Mouse (Mus musculus): ENCODE measurements at regions not wholly inside any gene's neighbourhood (a gene's known extent, or its start where the extent isn't known, plus 50 kb on each side); places are given as distances from the start of the nearest gene placed in this dataset.
"Not testable (repeated sequence)": the region's sequence is repeated elsewhere in the genome, so short reads cannot be mapped to it uniquely, and the experiment has no call there.

DNA sequence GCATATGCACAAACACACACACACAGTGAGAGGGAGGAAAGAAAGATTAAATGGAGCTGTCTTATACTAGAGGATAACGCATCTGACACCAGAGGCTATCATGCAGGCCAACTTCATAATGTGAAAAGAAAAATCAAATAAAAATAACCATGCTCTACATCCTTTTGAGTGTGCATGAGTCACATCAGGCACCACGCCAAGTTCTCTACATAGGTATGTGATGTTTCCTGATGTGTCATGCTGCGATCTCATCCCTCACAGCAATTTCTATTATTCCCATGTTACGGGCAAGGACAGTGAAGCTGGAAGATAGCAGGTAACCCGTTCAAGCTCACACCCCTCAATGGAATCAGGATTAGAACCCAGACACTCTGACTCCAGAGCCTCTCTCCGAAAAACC, 346.4 kb upstream of the Rgma start:
- DNase-seq (ENCODE audit: low spot score) = peak; percentile 50

DNA sequence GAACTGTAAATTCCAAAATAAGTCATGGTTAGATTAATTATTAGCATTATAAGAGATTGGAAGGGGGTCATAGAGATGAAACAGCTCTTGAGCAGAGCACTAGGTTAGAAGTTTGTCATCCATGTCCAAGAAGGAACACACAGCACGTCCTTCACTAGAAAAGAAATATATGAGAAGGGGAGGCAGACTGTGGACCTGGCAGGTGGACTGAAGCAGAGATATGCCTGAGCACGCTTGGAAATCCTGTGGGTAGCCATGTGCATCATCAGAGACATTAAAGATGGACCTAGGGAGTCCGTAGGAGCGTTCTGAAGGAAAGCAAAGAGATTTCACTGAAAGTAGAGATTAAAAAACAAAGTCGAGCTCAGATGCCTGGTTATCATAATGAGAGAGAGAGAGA, 343.9 kb upstream of the Rgma start:
- no peak for DNase-seq (ENCODE audit: low spot score)

DNA sequence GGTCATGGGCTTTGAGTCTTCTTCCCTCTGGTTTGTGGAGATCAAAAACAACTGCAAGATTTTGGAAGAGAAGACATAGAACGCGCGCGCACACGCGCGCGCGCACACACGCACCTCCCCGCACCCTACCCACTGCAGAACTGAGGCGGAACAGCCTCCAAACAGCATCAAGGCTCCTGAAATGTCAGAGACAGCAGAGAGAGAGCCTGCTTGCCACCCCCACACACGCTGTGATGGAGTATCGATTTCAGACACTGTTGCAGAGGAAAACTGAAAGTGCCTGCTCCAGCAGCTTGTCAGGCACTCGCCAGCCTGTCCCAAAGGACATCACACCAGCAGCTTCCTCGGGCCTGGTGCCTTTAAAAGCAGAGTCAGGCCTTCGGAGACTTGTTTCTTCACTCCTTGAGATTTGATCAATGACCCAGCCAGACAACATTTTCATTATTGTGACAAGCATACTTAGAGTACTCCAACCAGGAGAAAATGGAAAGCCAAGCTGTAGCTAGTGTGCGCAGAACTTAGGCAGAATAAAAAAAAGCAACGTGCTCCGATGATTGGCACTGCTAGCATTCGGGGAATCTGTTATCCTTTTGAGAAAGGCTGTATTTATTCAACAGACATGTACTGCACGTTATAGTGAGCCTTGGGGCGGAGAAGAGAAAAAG, 342.9 kb upstream of the Rgma start:
- no peak for DNase-seq (ENCODE audit: low spot score)

DNA sequence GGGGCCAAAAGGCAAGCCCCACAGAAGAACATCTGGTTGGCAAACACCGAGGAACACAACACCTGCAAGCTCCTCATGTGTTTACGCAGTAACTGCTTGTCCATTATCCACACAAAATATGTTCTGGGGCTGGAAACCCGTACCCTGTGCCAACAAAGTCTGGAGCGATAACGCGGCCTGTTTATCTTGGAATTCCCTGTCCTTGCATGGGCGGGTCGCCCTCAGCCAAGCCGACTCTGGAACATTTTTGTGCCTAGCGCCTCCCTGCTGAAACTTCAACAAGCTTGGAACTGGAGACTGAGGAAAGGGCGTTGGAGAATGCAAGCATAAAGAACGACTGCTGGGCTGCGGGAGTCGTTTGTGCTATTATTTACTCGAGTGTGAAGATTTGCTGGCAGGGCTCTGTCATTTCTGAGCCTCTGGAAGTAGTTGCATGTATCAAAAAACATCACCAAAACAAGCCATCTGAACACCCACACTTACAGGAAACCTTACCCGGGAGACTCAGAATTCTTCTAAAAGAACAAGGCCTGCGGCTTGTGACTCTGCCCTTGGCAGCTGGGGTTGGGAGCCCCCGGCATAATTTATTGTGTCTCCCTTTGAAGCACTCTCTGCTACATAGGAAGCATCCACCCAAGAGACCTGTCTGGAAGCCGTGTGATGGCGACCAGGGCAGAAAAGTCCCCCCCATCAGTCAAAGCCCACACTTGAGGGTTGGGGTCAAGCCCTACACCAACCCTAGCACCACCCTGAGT, 338.3 kb upstream of the Rgma start:
- DNase-seq (ENCODE audit: low spot score) = peak; percentile 71

DNA sequence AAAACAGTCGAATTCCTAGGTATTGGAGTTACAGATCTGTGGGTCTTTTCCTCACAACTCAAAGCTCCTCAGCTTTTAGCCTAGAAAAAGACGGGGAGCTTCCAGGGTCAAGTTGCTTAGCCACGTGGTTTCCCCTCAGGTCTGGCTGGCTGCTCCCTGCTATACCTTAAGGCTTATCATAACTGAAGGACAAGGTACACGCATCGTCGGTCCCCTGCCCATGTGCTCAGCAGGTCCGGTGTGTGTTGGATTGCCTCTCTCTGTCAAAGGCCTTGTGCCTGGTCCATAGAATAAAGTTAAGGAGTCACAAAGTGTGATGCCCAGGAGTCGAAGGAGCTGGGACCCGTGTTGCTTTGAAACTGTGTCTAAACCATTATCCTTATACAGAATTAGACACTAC, 337.7 kb upstream of the Rgma start:
- no peak for DNase-seq (ENCODE audit: low spot score)

DNA sequence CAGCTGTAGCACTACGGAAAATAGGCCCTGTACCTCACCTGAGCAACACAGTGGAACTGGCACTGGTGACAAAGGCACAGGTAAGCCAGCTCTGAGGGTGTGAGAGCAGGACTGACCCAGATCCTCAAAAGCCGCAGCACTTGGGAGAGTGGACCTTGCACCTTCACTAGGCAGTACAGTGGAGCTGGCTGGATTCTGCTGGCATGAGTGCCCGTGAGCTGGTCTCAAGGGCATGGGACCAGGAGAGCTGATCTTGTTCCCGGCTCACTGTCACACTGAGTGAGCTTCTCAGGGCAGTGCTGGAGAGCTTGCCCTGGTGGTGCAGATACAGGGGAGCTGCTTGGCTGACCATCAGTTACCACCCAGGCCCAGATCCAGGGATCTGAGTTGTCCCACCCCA, 335.4 kb upstream of the Rgma start:
- DNase-seq (ENCODE audit: low spot score) = no peak

DNA sequence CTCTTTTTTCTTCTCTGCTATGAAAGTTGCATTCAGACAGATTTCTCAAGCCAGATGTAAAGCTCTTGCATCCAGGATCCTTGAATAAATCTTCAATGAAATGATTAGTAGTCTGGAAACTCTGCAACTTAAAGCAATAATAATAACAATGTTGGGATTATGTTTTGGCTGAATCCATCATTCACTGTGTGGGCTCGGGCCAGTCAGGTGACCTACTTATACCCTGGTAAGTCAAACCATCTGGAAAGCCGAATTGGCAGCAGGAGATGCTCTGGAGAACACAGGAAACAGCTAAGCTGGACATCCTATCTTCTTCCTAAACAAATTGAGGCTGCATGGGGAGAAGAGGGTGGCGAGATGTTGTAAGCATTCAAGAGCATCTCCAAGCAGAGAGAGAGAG, 331.0 kb upstream of the Rgma start:
- no peak for DNase-seq (ENCODE audit: low spot score)

DNA sequence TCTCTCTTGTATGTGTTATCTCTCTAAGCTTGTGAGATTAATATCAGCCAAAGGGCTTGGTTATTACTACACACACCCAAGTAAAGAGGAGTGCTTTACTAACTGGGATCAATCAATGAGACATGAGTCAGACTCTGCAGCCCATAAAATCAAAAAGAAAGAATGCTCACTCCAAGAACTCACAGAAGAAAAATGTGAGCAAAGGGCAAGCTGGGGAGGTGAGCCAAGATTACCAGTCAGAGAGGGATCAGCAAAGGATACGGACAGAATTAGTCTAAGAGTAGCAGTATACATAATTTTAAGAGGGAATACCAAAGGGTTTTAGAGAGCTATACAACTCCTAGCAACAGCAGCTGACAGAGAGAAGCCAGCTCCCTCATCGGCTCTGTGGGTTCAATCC, 319.4 kb upstream of the Rgma start:
- no peak for DNase-seq (ENCODE audit: low spot score)

DNA sequence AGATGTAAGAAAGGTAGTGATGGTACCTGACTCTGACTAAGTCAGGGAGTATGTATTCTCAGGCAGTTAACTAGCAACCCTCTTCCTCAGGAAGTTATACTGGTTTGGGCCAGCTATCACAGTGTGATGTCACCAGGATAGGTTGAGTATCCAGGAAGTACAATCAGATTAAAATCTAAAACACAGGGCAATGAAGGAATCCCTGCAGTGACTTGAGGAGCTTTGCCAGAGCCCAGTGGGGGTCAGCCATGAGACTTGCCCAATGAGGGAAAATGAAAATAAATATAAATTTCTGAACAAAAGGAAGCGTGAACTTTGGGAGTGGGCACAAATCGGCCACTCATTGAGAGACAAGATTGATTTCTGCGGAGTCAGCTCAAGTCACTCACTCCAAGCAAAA, 311.8 kb upstream of the Rgma start:
- DNase-seq (ENCODE audit: low spot score) = no peak

DNA sequence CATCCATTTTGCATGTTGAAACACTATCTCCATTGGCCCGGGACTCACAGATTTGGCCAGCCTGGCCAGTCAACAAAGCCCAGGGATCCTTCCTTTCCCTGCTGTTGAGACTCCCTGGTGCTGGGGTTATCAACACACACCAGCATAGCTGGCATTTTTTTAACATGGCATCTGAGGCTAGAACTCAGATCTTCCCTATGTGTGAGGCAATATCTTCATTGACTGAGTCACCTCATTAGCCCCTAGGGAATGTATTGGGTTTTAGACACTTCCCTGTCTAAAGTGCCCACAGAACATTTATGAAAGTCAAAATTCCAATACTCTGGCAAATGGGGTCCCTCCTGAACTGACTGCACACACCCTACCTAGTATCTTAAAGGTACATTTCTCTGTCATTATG, 306.8 kb upstream of the Rgma start:
- DNase-seq (ENCODE audit: low spot score) = no peak

DNA sequence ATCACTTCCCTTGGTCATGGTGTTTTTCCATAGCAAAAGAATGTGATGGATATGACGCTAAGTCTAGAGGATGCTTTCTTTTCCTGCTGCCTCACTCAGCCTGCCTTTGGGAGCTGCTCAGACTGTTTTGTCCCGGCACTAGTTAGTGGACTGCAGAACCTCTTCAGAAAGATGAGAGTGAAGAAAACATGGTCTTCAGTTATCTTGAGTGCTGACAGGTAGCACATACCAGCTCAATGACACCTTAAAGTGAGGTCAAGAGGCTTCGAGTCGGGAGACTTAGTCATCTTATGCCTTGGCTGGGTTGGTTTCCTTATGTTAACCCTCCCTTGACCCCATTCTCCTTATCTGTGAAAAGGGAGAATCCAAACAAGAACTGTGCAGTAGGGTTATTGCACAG, 306.0 kb upstream of the Rgma start:
- no peak for DNase-seq (ENCODE audit: low spot score)

DNA sequence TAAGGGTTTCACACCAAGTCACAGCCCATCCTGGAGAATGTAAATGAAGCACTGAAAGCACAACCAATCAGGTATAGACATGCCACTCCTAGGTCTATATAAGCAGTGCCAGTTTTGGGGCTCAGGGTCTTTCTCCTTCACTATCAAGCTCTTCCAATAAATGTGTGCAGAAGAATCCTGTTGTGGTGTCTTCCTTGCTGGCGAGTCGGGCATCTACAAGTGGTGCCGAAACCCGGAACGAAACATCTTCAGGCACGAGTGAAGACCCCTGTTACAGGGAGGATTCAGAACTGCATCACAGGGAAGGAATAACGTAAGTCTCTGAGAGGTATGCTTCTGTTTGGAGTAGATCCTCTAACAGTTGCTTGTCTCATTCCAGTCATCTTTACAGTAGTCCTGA, 299.9 kb upstream of the Rgma start:
- not testable (repeated sequence) for DNase-seq (ENCODE audit: low spot score)

DNA sequence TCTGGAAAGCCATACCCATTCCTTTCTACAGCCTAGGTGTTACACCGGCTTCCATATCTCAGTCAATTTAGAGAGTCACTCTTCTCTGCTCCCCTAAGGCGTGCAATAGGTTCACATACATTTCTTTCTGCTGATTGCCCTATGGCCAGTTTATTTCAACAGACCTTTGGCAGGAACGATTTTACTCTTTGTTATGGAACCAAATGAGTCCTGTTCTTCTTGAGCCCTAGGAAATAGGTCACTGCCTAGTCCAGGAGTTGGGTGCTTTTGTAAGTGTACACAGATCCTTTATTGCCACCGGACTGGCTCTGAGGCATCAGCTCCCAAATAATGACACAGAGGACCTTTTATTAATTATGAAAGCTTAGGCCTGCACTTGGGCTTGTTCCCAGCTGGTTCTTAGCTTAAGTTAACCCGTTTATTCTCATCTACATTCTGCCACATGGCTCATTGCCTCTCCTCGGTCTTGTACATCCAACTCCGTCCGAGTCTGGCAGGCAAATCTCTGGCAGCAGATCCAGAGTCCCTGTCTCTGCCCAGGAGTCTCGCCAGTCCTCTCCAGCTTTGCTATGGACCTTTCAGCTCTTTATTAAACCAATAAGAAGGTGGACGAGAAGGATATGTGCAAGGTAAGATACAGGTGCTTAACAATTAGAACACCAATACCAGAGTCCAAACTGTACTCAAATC, 287.7 kb upstream of the Rgma start:
- no peak for DNase-seq (ENCODE audit: low spot score)

DNA sequence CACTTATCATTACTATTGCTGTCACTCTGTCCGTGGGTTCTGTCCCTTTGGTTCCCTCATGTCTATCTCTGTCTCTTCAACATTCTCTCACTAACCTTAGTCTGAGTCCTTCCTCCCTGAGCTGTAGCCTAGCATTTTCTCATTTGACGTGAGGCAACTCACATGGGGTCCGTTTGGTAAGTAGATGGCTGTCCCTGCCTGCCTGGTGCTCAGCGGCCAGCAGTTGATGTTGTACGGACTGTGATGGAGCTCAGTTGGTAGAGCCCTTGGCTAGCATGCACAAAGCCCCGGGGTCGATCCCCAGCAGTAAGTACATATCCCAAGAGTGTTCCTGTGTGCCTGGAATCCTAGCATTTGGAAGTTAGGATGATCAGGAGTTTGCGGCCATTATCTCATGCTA, 287.0 kb upstream of the Rgma start:
- DNase-seq (ENCODE audit: low spot score) = no peak

DNA sequence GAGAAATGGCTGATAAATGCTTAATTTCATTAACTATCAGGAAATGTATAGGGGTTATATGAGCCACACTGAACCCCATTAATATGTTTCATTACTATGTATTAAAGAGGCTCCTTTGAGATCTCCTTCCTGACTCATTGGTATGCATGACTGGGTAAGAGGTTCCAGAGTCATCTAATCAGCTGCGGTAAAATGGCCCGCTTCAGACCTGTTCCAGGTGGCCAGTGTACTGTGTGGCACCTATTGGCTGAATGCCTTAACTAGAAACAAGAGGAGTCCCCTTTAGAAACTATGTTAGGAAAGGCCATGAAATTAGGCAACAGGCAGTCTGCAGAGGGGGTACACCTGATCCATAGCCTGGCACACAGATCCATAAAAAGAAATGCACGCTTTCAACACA, 283.6 kb upstream of the Rgma start:
- DNase-seq (ENCODE audit: low spot score) = no peak

DNA sequence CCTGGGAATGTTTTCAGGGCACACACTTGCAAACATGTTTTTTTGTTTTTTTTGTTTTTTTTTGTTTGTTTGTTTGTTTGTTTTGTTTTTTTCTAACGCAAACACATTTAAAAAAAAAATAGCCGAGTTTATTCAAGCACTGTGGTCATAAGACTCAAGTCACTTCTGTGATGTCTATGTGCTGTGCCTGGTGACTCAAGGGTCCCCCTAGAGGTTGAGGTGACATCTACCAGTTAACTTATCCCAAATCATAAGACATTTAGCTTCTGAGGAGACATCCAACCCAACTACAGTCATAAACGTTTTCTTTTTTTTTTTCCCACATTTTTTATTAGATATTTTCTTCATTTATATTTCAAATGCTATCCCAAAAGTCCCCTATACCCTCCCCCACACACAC, 281.2 kb upstream of the Rgma start:
- DNase-seq (ENCODE audit: low spot score) = no peak

DNA sequence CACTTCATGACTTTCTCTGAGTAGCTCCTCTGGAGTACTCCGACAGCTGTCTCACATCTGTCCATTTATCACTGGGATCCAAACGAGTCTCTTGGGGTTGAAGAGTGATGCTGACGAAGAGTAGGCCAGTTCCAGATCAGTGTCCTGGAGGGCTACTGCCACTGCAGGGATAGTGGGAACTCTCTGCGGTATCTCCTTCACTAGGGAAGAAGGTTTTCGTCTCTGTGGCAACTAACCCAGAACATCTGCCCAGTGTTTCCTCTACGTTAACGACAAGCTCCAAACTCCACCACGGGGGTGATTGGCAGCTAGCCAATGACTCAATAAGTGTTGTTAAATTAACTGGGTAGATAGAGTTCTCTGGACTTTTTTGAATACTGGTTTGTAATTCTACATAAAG, 256.4 kb upstream of the Rgma start:
- DNase-seq (ENCODE audit: low spot score) = peak; percentile 56

DNA sequence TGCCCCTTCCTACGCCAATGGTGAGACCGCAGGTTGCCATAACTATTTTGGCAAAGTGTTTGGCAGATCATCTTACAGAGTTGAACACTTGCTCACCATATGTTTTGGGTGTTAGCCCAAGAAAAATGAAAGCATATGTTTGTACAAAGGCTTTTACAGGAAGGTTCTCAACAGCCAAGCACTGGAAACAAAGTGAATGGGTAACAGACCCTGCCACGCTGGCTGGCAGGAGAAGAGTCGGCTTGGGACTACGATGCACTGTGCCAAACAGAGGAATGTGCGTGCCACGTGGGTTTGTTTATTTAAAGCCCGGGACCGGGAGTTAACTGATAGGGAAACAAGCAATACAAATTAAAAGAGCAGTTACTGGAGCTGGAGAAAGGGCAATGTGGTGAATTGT, 255.0 kb upstream of the Rgma start:
- DNase-seq (ENCODE audit: low spot score) = no peak

DNA sequence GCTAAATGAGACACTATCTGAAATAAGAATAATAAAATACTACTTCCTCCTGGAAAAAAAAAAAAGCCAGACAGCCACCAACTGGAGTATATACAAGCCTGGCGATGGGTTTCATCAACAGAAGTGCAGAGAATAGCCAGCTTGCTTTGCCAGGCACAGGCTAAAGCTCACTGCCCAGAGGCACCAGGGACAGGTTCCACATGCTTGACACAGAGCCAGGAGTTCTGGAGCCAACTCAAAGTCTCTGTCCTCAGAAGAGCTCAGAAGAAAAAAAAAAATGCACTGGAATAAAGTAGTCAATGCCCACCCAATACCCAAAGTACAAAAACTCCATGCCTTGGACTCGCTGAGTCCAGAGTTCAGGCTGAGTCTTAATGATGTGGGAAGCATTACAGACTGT, 250.3 kb upstream of the Rgma start:
- DNase-seq (ENCODE audit: low spot score) = no peak

DNA sequence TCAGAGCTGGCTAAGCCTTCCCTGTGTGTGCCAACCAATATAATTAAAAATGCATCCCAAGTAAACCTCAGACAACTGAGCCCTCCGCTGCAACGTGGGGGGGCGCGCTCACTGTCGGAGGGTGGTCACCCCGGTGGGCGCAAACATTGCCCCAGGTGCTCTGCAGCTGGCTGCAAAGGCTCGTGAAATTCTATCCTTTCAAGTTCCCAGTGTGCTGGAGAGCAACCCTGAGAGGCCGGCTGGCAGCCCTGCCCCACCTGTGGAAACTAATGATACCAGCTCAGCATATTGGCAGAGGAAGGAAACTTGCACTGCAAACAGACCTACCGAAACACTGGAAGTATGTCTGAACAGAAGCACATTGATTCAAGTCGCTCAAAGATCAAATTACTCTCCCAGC, 249.4 kb upstream of the Rgma start:
- DNase-seq (ENCODE audit: low spot score) = no peak

DNA sequence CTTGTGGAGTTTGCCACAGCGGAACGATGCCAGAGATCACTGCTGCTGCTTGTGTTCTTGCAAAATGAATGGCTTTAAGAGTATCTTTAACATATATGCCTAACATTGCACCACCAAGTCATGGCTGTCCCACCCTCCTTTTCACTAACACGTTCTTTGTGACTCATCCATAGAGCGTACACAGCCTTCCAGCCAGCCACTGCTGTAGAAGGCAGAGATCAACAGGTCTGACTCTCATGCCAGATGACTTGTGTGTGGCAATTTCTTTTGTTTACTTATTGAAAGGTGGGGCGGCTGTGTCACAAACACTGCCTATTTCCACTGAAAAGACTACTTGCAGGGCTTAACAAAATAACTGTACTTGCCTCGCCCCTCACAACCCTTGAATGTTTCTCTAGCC, 239.5 kb upstream of the Rgma start:
- DNase-seq (ENCODE audit: low spot score) = peak; percentile 8

DNA sequence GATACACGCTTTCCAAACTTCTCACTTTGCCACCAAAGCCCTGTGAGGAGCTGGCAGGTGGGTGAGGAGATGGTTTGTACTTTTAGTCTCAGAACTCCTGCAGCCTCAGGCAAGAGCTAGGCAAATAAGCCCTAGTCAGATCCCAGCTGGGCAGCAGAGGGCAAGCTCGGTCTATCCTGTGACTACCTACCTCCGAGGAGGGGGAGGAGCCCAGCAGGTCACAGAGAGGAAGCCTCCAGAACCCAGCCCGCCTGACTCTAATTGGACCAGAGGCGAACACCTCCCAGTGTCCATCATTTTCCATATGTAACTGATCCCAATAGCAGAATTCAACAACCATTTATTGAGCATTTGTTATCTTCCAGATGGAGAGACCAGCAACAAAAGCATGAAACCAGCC, 237.0 kb upstream of the Rgma start:
- DNase-seq (ENCODE audit: low spot score) = no peak

DNA sequence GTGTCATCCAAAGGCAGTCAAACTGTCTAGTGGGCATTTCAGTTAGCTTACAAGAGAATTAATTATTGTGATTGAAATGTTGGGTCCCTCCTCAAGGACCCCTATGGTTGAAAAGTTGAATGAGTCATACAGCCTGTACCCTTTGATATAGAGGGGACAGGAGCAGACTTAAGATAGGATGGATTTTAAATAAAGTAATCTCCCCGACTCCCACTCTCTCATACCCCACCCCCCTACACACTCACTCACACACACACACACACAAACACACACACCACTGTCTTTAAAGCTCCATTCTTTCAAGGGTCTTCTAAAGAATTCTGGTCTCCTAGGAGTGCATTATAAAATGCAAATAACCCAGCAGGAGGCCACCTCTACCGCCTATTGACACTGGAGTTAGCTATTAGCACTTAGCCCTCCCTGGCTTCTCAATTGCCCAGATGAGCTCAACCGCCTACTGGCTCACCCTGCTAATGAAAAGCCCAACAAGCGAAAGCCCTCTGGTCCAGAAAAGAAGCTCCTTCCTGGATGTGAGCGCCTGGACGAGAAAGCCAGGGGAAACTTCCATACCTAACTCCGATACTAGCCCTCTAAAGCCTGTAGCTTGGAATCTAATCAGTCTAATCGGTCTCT, 236.3 kb upstream of the Rgma start:
- DNase-seq (ENCODE audit: low spot score) = no peak
